Mouse (Mus musculus): Measurements from ENCODE around the gene Adar.

GRCm38 (mm10) chr3:89772588-89772967, 57.8 kb downstream of the Adar start:
- TF ChIP-seq CTCF (IDR thresholded peaks at IDR 0.05; ENCODE audit: low read depth, low read length) = peak; percentile 89
- no peak for TF ChIP-seq GATA1 (IDR thresholded peaks at IDR 0.05; ENCODE audit: borderline replicate concordance, low read length)

All from G1E (cell line).